Mouse (Mus musculus): Measurements from ENCODE around the gene Gpank1. TPM values are rescaled to one million over a fixed set of nuclear protein-coding genes. Genes with fewer than 3 reads are reported as not detected.

Gpank1 gene
- polyA plus RNA-seq, 1 experiment from 2014 or later = 24.9 TPM

- no peak overlapping the region; the same call in 1 of the 2 replicates for H3K4me2 ChIP-seq (replicated peaks)
- no peak overlapping the region for H3K4me3 ChIP-seq
- no peaks in the 10 kb centered on the region for H3K9me3 ChIP-seq
- peaks cover 36% of the 10 kb centered on the region for H3K4me1 ChIP-seq
- no peak for ATAC-seq (ENCODE audit: low FRiP score, low read depth)
- no peaks in the 10 kb centered on the region for H3K27me3 ChIP-seq (replicated peaks)
- no peak overlapping the region for H3K27ac ChIP-seq
- 100% methylated on average over 1 of the region's 1 CpGs for WGBS
- no peak overlapping the region for H3K9ac ChIP-seq
- peaks cover 17% of the 10 kb centered on the region for H3K36me3 ChIP-seq
Measured at GRCm38 (mm10) chr17:35125081-35125480, 3.8 kb downstream of the Gpank1 start.

GRCm38 (mm10) chr17:35125578-35125977 is 4.3 kb downstream of the Gpank1 start:
- Histone ChIP-seq H3K27me3 (replicated peaks) (no peaks in the 10 kb centered on the region), H3K4me3 (peak overlapping the region; percentile 60; the same call in 1 of the 2 replicates), H3K9me3 (no peaks in the 10 kb centered on the region), H3K4me2 (replicated peaks) (peak overlapping the region; percentile 82), H3K36me3 (peaks cover 17% of the 10 kb centered on the region), H3K27ac (no peak overlapping the region), H3K9ac (peak overlapping the region; percentile 84), H3K4me1 (peaks cover 31% of the 10 kb centered on the region)
- no peak for ATAC-seq (ENCODE audit: low FRiP score, low read depth)
- WGBS = 35% methylated on average over 6 of the region's 6 CpGs

- ATAC-seq (ENCODE audit: low FRiP score, low read depth) = peak; percentile 18; the same call in 1 of the 2 replicates
- Histone ChIP-seq H3K4me2 (replicated peaks) (peak within 1 kb of the TSS; percentile 82), H3K4me3 (peak within 1 kb of the TSS; percentile 60), H3K36me3 (peaks cover 17% of the 10 kb centered on the region), H3K27me3 (replicated peaks) (no peaks in the 10 kb centered on the region), H3K9me3 (no peaks in the 10 kb centered on the region), H3K4me1 (peaks cover 31% of the 10 kb centered on the region), H3K27ac (peak within 1 kb of the TSS; percentile 17; the same call in 1 of the 2 replicates), H3K9ac (peak within 1 kb of the TSS; percentile 84)
- whole genome bisulfite sequencing = under 1% methylated on average over 36 of the region's 36 CpGs
Measured at GRCm38 (mm10) chr17:35126206-35126611, 5.0 kb downstream of the Gpank1 start, which contains the start of gene D17H6S53E. D17H6S53E (plus strand) TSS chr17:35126373.

- Histone ChIP-seq H3K27me3 (replicated peaks) (no peaks in the 10 kb centered on the region), H3K4me3 (no peak overlapping the region), H3K9me3 (no peaks in the 10 kb centered on the region), H3K4me1 (peaks cover 31% of the 10 kb centered on the region), H3K27ac (no peak overlapping the region), H3K36me3 (peaks cover 17% of the 10 kb centered on the region), H3K4me2 (replicated peaks) (peak overlapping the region; percentile 82), H3K9ac (peak overlapping the region; percentile 84)
- WGBS = 80% methylated on average over 13 of the region's 13 CpGs
- no peak for ATAC-seq (ENCODE audit: low FRiP score, low read depth)
Measured at GRCm38 (mm10) chr17:35127017-35127416, 5.8 kb downstream of the Gpank1 start.

GRCm38 (mm10) chr17:35128996-35129395 is 7.7 kb downstream of the Gpank1 start:
- H3K9ac ChIP-seq = no peak overlapping the region
- H3K4me2 ChIP-seq (replicated peaks) = no peak overlapping the region
- no peaks in the 10 kb centered on the region for H3K27me3 ChIP-seq (replicated peaks)
- no peak for ATAC-seq (ENCODE audit: low FRiP score, low read depth)
- H3K4me1 ChIP-seq = peaks cover 28% of the 10 kb centered on the region
- peaks cover 10% of the 10 kb centered on the region for H3K36me3 ChIP-seq
- no peak overlapping the region for H3K27ac ChIP-seq
- H3K4me3 ChIP-seq = no peak overlapping the region
- no peaks in the 10 kb centered on the region for H3K9me3 ChIP-seq
- 71% methylated on average over 11 of the region's 11 CpGs for whole genome bisulfite sequencing

- Histone ChIP-seq H3K9me3 (no peaks in the 10 kb centered on the region), H3K36me3 (no peaks in the 10 kb centered on the region), H3K4me3 (no peak overlapping the region), H3K4me2 (replicated peaks) (no peak overlapping the region), H3K4me1 (peaks cover 22% of the 10 kb centered on the region), H3K27me3 (replicated peaks) (no peaks in the 10 kb centered on the region), H3K27ac (no peak overlapping the region), H3K9ac (no peak overlapping the region)
- ATAC-seq (ENCODE audit: low FRiP score, low read depth) = no peak
- WGBS = 88% methylated on average over 8 of the region's 8 CpGs
Measured at GRCm38 (mm10) chr17:35131038-35131437, 9.8 kb downstream of the Gpank1 start.

- no peak within 1 kb of the TSS for H3K27ac ChIP-seq
- H3K36me3 ChIP-seq = no peaks in the 10 kb centered on the region
- H3K4me1 ChIP-seq = peaks cover 21% of the 10 kb centered on the region
- 85% methylated on average over 15 of the region's 15 CpGs for WGBS
- H3K9ac ChIP-seq = no peak within 1 kb of the TSS
- H3K27me3 ChIP-seq (replicated peaks) = no peaks in the 10 kb centered on the region
- no peak for ATAC-seq (ENCODE audit: low FRiP score, low read depth)
- no peak within 1 kb of the TSS for H3K4me3 ChIP-seq
- H3K4me2 ChIP-seq (replicated peaks) = no peak within 1 kb of the TSS
- H3K9me3 ChIP-seq = no peaks in the 10 kb centered on the region
Measured at GRCm38 (mm10) chr17:35131500-35132173, 10.4 kb downstream of the Gpank1 start, which contains the start of gene Apom. Apom (minus strand) TSS chr17:35132050.

GRCm38 (mm10) chr17:35132174-35132560 is 10.9 kb downstream of the Gpank1 start:
- H3K4me1 ChIP-seq = peaks cover 21% of the 10 kb centered on the region
- no peak overlapping the region for H3K4me2 ChIP-seq (replicated peaks)
- H3K9ac ChIP-seq = no peak overlapping the region
- no peaks in the 10 kb centered on the region for H3K36me3 ChIP-seq
- 82% methylated on average over 3 of the region's 3 CpGs for WGBS
- ATAC-seq (ENCODE audit: low FRiP score, low read depth) = no peak
- H3K4me3 ChIP-seq = no peak overlapping the region
- H3K27me3 ChIP-seq (replicated peaks) = no peaks in the 10 kb centered on the region
- no peaks in the 10 kb centered on the region for H3K9me3 ChIP-seq
- no peak overlapping the region for H3K27ac ChIP-seq

- ATAC-seq (ENCODE audit: low FRiP score, low read depth) = no peak
- H3K4me2 ChIP-seq (replicated peaks) = no peak overlapping the region
- no peaks in the 10 kb centered on the region for H3K9me3 ChIP-seq
- peaks cover 23% of the 10 kb centered on the region for H3K4me1 ChIP-seq
- H3K4me3 ChIP-seq = no peak overlapping the region
- WGBS = 93% methylated on average over 7 of the region's 7 CpGs
- no peaks in the 10 kb centered on the region for H3K27me3 ChIP-seq (replicated peaks)
- no peak overlapping the region for H3K27ac ChIP-seq
- H3K36me3 ChIP-seq = peaks cover 4% of the 10 kb centered on the region
- no peak overlapping the region for H3K9ac ChIP-seq
Measured at GRCm38 (mm10) chr17:35133517-35133916, 12.3 kb downstream of the Gpank1 start.

GRCm38 (mm10) chr17:35134801-35135590 is 13.7 kb downstream of the Gpank1 start, which contains the start of gene Bag6:
Bag6 (plus strand) TSS chr17:35135178.
- H3K4me2 ChIP-seq (replicated peaks) = peak within 1 kb of the TSS; percentile 90
- peak; percentile 95 for ATAC-seq (ENCODE audit: low FRiP score, low read depth)

GRCm38 (mm10) chr17:35135591-35136320 is 14.5 kb downstream of the Gpank1 start:
- ATAC-seq (ENCODE audit: low FRiP score, low read depth) = peak; percentile 68

More at GRCm38 (mm10) chr17:35134801-35135590, 13.7 kb downstream of the Gpank1 start, which contains the start of gene Bag6:
- under 1% methylated on average over 66 of the region's 66 CpGs for WGBS
- peak within 1 kb of the TSS; percentile 77 for H3K27ac ChIP-seq
- H3K27me3 ChIP-seq (replicated peaks) = no peaks in the 10 kb centered on the region
- H3K9ac ChIP-seq = peak within 1 kb of the TSS; percentile 76
- no peaks in the 10 kb centered on the region for H3K9me3 ChIP-seq
- H3K4me1 ChIP-seq = peaks cover 23% of the 10 kb centered on the region
- H3K36me3 ChIP-seq = peaks cover 19% of the 10 kb centered on the region
- peak within 1 kb of the TSS; percentile 77 for H3K4me3 ChIP-seq

More at GRCm38 (mm10) chr17:35135591-35136320, 14.5 kb downstream of the Gpank1 start:
- Histone ChIP-seq H3K27ac (peak overlapping the region; percentile 77), H3K4me1 (peaks cover 23% of the 10 kb centered on the region), H3K27me3 (replicated peaks) (no peaks in the 10 kb centered on the region), H3K4me2 (replicated peaks) (peak overlapping the region; percentile 90), H3K9ac (peak overlapping the region; percentile 76), H3K36me3 (peaks cover 27% of the 10 kb centered on the region), H3K4me3 (peak overlapping the region; percentile 77), H3K9me3 (no peaks in the 10 kb centered on the region)
- under 1% methylated on average over 43 of the region's 43 CpGs for WGBS
